25 mouse cellular contexts compared by ENCODE assay signal in genomic region chr2:75352564-75352963, GRCm38 (mm10).
DNase-seq lines count a peak whose midpoint lies in the region; ATAC-seq and TF ChIP-seq lines count a peak whose summit lies in the region.
"Had no signal": no experiment of that assay in that cellular context is flagged by ENCODE, and none has a peak within 500 bp of the region (broad histone marks: within the 10 kb centered on the region; RNA-seq: fewer than 3 reads in every experiment).

No protein-coding gene starts in this region.

- H3K36me3 ChIP-seq in forebrain, embryonic 13.5 days (ENCODE audit: poor library complexity, severe bottlenecking) = no peaks in the 10 kb centered on the region
- no peaks in the 10 kb centered on the region for H3K36me3 ChIP-seq in forebrain, postnatal 0 days (ENCODE audit: insufficient read depth)
- no peaks in the 10 kb centered on the region for H3K36me3 ChIP-seq in neural tube, embryonic 14.5 days (ENCODE audit: control insufficient read depth, insufficient read depth, low read length)
- H3K36me3 ChIP-seq in limb, embryonic 10.5 days = no peaks in the 10 kb centered on the region
- H3K36me3 ChIP-seq: heart, embryonic 13.5 days; kidney, embryonic 15.5 days; liver, embryonic 15.5 days; lung, embryonic 15.5 days had no signal

- H3K9me3 ChIP-seq in forebrain, embryonic 13.5 days (replicated peaks) = no peaks in the 10 kb centered on the region
- no peaks in the 10 kb centered on the region for H3K9me3 ChIP-seq in forebrain, postnatal 0 days (ENCODE audit: low read length)
- H3K9me3 ChIP-seq in neural tube, embryonic 14.5 days (ENCODE audit: control insufficient read depth, low read length) = no peaks in the 10 kb centered on the region
- no peaks in the 10 kb centered on the region for H3K9me3 ChIP-seq in limb, embryonic 10.5 days (replicated peaks)
- H3K9me3 ChIP-seq: heart, embryonic 13.5 days; kidney, embryonic 15.5 days; liver, embryonic 15.5 days; lung, embryonic 15.5 days had no signal

- H3K4me1 ChIP-seq in forebrain, embryonic 13.5 days = peaks cover 31% of the 10 kb centered on the region
- no peaks in the 10 kb centered on the region for H3K4me1 ChIP-seq in forebrain, postnatal 0 days (ENCODE audit: insufficient read depth)
- H3K4me1 ChIP-seq in neural tube, embryonic 14.5 days (ENCODE audit: control insufficient read depth, insufficient read depth, low read length) = 0 out of 2 replicates have a peak, but pooled peaks cover 4% of the 10 kb centered on the region
- peaks cover 85% of the 10 kb centered on the region for H3K4me1 ChIP-seq in limb, embryonic 10.5 days
- H3K4me1 ChIP-seq: heart, embryonic 13.5 days; liver, embryonic 15.5 days; lung, embryonic 15.5 days had no signal

- no peak overlapping the region for H3K4me2 ChIP-seq in forebrain, embryonic 13.5 days
- H3K4me2 ChIP-seq in forebrain, postnatal 0 days (ENCODE audit: low read depth) = no peak overlapping the region
- H3K4me2 ChIP-seq in neural tube, embryonic 14.5 days (ENCODE audit: low read depth, low read length) = no peak overlapping the region
- H3K4me2 ChIP-seq: heart, embryonic 13.5 days; kidney, embryonic 15.5 days; liver, embryonic 15.5 days; lung, embryonic 15.5 days had no signal

- 33% methylated on average over 4 of the region's 4 CpGs for WGBS in forebrain, embryonic 13.5 days
- 34% methylated on average over 4 of the region's 4 CpGs for WGBS in forebrain, postnatal 0 days
- 41% methylated on average over 4 of the region's 4 CpGs for WGBS in neural tube, embryonic 14.5 days
- WGBS in limb, embryonic 10.5 days = 69% methylated on average over 4 of the region's 4 CpGs

- H3K4me3 ChIP-seq in forebrain, embryonic 13.5 days = no peak overlapping the region
- H3K4me3 ChIP-seq in forebrain, postnatal 0 days (ENCODE audit: low read depth, low read length) = no peak overlapping the region
- H3K4me3 ChIP-seq in neural tube, embryonic 14.5 days (ENCODE audit: low read depth, low read length) = no peak overlapping the region
- H3K4me3 ChIP-seq in limb, embryonic 10.5 days = no peak overlapping the region
- H3K4me3 ChIP-seq: heart, adult 2 months; heart, embryonic 13.5 days; kidney, embryonic 15.5 days; liver, embryonic 15.5 days; lung, embryonic 15.5 days; myocyte had no signal

- no peak for DNase-seq in forebrain, postnatal 0 days
- DNase-seq in neural tube, embryonic 10.5 days (ENCODE audit: extremely low spot score, low spot score) = no peak
- no peak for DNase-seq in limb, embryonic 10.5 days (ENCODE audit: low spot score)
- no peak for DNase-seq in right cerebral cortex, postnatal 4 days
- no peak for DNase-seq in layer of hippocampus, postnatal 10 days (ENCODE audit: low spot score in 2 of 2)
- DNase-seq: adrenal gland, postnatal 36 days; cerebellum, adult 11-12 months; cerebellum, postnatal 14 days; gastrocnemius, postnatal 25 days; heart, adult 2 months; heart, postnatal 14 days; kidney, adult 11 months; kidney, postnatal 36 days; left cerebral cortex, postnatal 4 days; liver; thymus, postnatal 14 days had no signal

- no peak overlapping the region for H3K9ac ChIP-seq in forebrain, embryonic 13.5 days
- no peak overlapping the region for H3K9ac ChIP-seq in forebrain, postnatal 0 days
- H3K9ac ChIP-seq in neural tube, embryonic 14.5 days (replicated peaks; ENCODE audit: low read depth, low read length) = no peak overlapping the region
- H3K9ac ChIP-seq: heart, embryonic 13.5 days; kidney, embryonic 15.5 days; liver, embryonic 15.5 days; lung, embryonic 15.5 days had no signal

- no peak; the same call in 1 of the 2 replicates for ATAC-seq in forebrain, embryonic 13.5 days
- ATAC-seq in forebrain, postnatal 0 days = no peak
- peak; percentile 54; the same call in 1 of the 2 replicates for ATAC-seq in neural tube, embryonic 14.5 days (ENCODE audit: low read depth)
- ATAC-seq: CD4-positive, CD25-positive, alpha-beta regulatory T cell, adult 4 months had no signal

- no peak for TF ChIP-seq CTCF in forebrain, postnatal 0 days (IDR thresholded peaks at IDR 0.05; ENCODE audit: low read depth)

- peak overlapping the region; percentile 31; the same call in 1 of the 2 replicates for H3K27ac ChIP-seq in forebrain, embryonic 13.5 days
- no peak overlapping the region for H3K27ac ChIP-seq in forebrain, postnatal 0 days (ENCODE audit: low read depth, low read length)
- 0 out of 2 replicates have a peak overlapping the region, but pooled peaks have one; percentile 36 for H3K27ac ChIP-seq in neural tube, embryonic 14.5 days (ENCODE audit: low read depth, low read length)
- H3K27ac ChIP-seq in limb, embryonic 10.5 days = peak overlapping the region; percentile 76; the same call in 1 of the 2 replicates
- H3K27ac ChIP-seq: heart, adult 2 months; heart, embryonic 13.5 days; kidney, embryonic 15.5 days; liver, embryonic 15.5 days; lung, embryonic 15.5 days; macrophage had no signal

- H3K27me3 ChIP-seq in forebrain, embryonic 13.5 days = no peaks in the 10 kb centered on the region
- no peaks in the 10 kb centered on the region for H3K27me3 ChIP-seq in forebrain, postnatal 0 days (ENCODE audit: insufficient read depth, low read length)
- no peaks in the 10 kb centered on the region for H3K27me3 ChIP-seq in neural tube, embryonic 14.5 days (ENCODE audit: control insufficient read depth, insufficient read depth, low read length)
- no peaks in the 10 kb centered on the region for H3K27me3 ChIP-seq in limb, embryonic 10.5 days (ENCODE audit: low read depth, poor library complexity, severe bottlenecking)
- H3K27me3 ChIP-seq: heart, embryonic 13.5 days; kidney, embryonic 15.5 days; liver, embryonic 15.5 days; lung, embryonic 15.5 days had no signal
